Mouse (Mus musculus): ENCODE data around the gene Ciita. TPM values are rescaled to one million over a fixed set of nuclear protein-coding genes. Genes with fewer than 3 reads are reported as not detected.

Ciita gene
- polyA plus RNA-seq, 1 experiment from 2014 or later, result 0.18 TPM

GRCm38 (mm10) chr16:10569809-10570395 is 90.0 kb downstream of the Ciita start:
- ATAC-seq (ENCODE audit: low read depth), result no peak
- no peak overlapping the region for H3K9ac ChIP-seq (ENCODE audit: low read depth, low read length)
- H3K27me3 ChIP-seq (ENCODE audit: control insufficient read depth, insufficient read depth, low read depth, low read length), result no peaks in the 10 kb centered on the region
- H3K4me2 ChIP-seq (ENCODE audit: low read depth, low read length), result no peak overlapping the region
- H3K9me3 ChIP-seq (replicated peaks; ENCODE audit: control insufficient read depth, low read length), result no peaks in the 10 kb centered on the region
- 49% methylated on average over 5 of the region's 5 CpGs for WGBS (ENCODE audit: insufficient replicate concordance)
- H3K4me3 ChIP-seq (ENCODE audit: low read depth, low read length), result no peak overlapping the region
- no peaks in the 10 kb centered on the region for H3K4me1 ChIP-seq (ENCODE audit: control insufficient read depth, low read depth, low read length)
- H3K27ac ChIP-seq (ENCODE audit: low read length), result no peak overlapping the region
- H3K36me3 ChIP-seq (ENCODE audit: control insufficient read depth, insufficient read depth), result peaks cover 6% of the 10 kb centered on the region

GRCm38 (mm10) chr16:10570708-10571107 is 90.8 kb downstream of the Ciita start:
- Histone ChIP-seq H3K27ac (ENCODE audit: low read length) (no peak overlapping the region), H3K4me1 (ENCODE audit: control insufficient read depth, low read depth, low read length) (no peaks in the 10 kb centered on the region), H3K36me3 (ENCODE audit: control insufficient read depth, insufficient read depth) (peaks cover 6% of the 10 kb centered on the region), H3K9me3 (replicated peaks; ENCODE audit: control insufficient read depth, low read length) (no peaks in the 10 kb centered on the region), H3K4me3 (ENCODE audit: low read depth, low read length) (no peak overlapping the region), H3K4me2 (ENCODE audit: low read depth, low read length) (no peak overlapping the region), H3K9ac (ENCODE audit: low read depth, low read length) (no peak overlapping the region), H3K27me3 (ENCODE audit: control insufficient read depth, insufficient read depth, low read depth, low read length) (no peaks in the 10 kb centered on the region)
- WGBS (ENCODE audit: insufficient replicate concordance), result 69% methylated on average over 1 of the region's 1 CpGs
- no peak for ATAC-seq (ENCODE audit: low read depth)

- ATAC-seq (ENCODE audit: low read depth), result no peak
Observed at GRCm38 (mm10) chr16:10571820-10572219, 92.0 kb downstream of the Ciita start.

DNA sequence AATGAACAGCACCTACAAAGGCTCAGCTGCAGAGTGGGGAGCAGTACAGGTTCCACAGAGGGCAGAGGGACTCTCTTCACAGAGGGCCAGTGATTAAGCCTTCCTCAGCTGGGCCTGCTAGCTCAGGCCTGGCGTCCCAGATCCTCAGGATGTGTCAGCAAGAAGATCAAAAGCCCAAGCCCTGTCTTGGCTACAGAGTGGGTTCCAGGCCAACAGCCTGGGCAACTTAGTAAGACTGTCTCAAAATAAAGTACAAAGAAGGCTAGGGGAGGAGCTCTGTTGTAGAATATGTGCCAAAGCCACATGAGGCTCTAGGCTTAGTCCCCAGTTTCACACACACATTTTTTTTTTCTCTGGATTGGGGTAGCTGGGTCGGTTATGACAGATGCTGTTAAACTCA is 95.1 kb downstream of the Ciita start:
- Histone ChIP-seq H3K9me3 (replicated peaks; ENCODE audit: control insufficient read depth, low read length) (no peaks in the 10 kb centered on the region), H3K4me1 (ENCODE audit: control insufficient read depth, low read depth, low read length) (no peaks in the 10 kb centered on the region), H3K9ac (ENCODE audit: low read depth, low read length) (no peak overlapping the region), H3K4me2 (ENCODE audit: low read depth, low read length) (no peak overlapping the region), H3K27ac (ENCODE audit: low read length) (no peak overlapping the region), H3K27me3 (ENCODE audit: control insufficient read depth, insufficient read depth, low read depth, low read length) (no peaks in the 10 kb centered on the region), H3K36me3 (ENCODE audit: control insufficient read depth, insufficient read depth) (peaks cover 6% of the 10 kb centered on the region), H3K4me3 (ENCODE audit: low read depth, low read length) (no peak overlapping the region)
- ATAC-seq (ENCODE audit: low read depth), result no peak
- WGBS (ENCODE audit: insufficient replicate concordance), result 65% methylated on average over 2 of the region's 2 CpGs

More at GRCm38 (mm10) chr16:10571820-10572219, 92.0 kb downstream of the Ciita start:
- H3K27ac ChIP-seq (ENCODE audit: low read length), result no peak overlapping the region
- no peaks in the 10 kb centered on the region for H3K9me3 ChIP-seq (replicated peaks; ENCODE audit: control insufficient read depth, low read length)
- no peak overlapping the region for H3K4me2 ChIP-seq (ENCODE audit: low read depth, low read length)
- H3K36me3 ChIP-seq (ENCODE audit: control insufficient read depth, insufficient read depth), result peaks cover 6% of the 10 kb centered on the region
- H3K27me3 ChIP-seq (ENCODE audit: control insufficient read depth, insufficient read depth, low read depth, low read length), result no peaks in the 10 kb centered on the region
- WGBS (ENCODE audit: insufficient replicate concordance), result 52% methylated on average over 2 of the region's 2 CpGs
- H3K9ac ChIP-seq (ENCODE audit: low read depth, low read length), result no peak overlapping the region
- H3K4me1 ChIP-seq (ENCODE audit: control insufficient read depth, low read depth, low read length), result no peaks in the 10 kb centered on the region
- no peak overlapping the region for H3K4me3 ChIP-seq (ENCODE audit: low read depth, low read length)

- H3K27ac ChIP-seq (ENCODE audit: low read length), result no peak overlapping the region
- H3K9ac ChIP-seq (ENCODE audit: low read depth, low read length), result no peak overlapping the region
- no peaks in the 10 kb centered on the region for H3K27me3 ChIP-seq (ENCODE audit: control insufficient read depth, insufficient read depth, low read depth, low read length)
- 0 out of 2 replicates have a peak, but pooled peaks have one; percentile 21 for ATAC-seq (ENCODE audit: low read depth)
- 67% methylated on average over 4 of the region's 4 CpGs for WGBS (ENCODE audit: insufficient replicate concordance)
- H3K4me2 ChIP-seq (ENCODE audit: low read depth, low read length), result no peak overlapping the region
- no peaks in the 10 kb centered on the region for H3K9me3 ChIP-seq (replicated peaks; ENCODE audit: control insufficient read depth, low read length)
- no peaks in the 10 kb centered on the region for H3K4me1 ChIP-seq (ENCODE audit: control insufficient read depth, low read depth, low read length)
- H3K4me3 ChIP-seq (ENCODE audit: low read depth, low read length), result no peak overlapping the region
- H3K36me3 ChIP-seq (ENCODE audit: control insufficient read depth, insufficient read depth), result peaks cover 6% of the 10 kb centered on the region
Observed at GRCm38 (mm10) chr16:10575915-10576314, 96.1 kb downstream of the Ciita start.

- H3K9me3 ChIP-seq (replicated peaks; ENCODE audit: control insufficient read depth, low read length), result no peaks in the 10 kb centered on the region
- ATAC-seq (ENCODE audit: low read depth), result no peak
- 41% methylated on average over 5 of the region's 5 CpGs for WGBS (ENCODE audit: insufficient replicate concordance)
- H3K4me3 ChIP-seq (ENCODE audit: low read depth, low read length), result no peak overlapping the region
- no peaks in the 10 kb centered on the region for H3K4me1 ChIP-seq (ENCODE audit: control insufficient read depth, low read depth, low read length)
- no peak overlapping the region for H3K4me2 ChIP-seq (ENCODE audit: low read depth, low read length)
- H3K36me3 ChIP-seq (ENCODE audit: control insufficient read depth, insufficient read depth), result peaks cover 11% of the 10 kb centered on the region
- H3K27ac ChIP-seq (ENCODE audit: low read length), result no peak overlapping the region
- H3K9ac ChIP-seq (ENCODE audit: low read depth, low read length), result no peak overlapping the region
- H3K27me3 ChIP-seq (ENCODE audit: control insufficient read depth, insufficient read depth, low read depth, low read length), result no peaks in the 10 kb centered on the region
Observed at GRCm38 (mm10) chr16:10577548-10577947, 97.7 kb downstream of the Ciita start.

Other genes with a start within 250 kb of the Ciita start
- gene Emp2, start 166.1 kb upstream of the Ciita start, polyA plus RNA-seq (2015; fragmentation: Nextera tagmentation; extraction: Ambion mirVana), result 5.8 and 6.7 TPM in 2 replicates
- 0.11 and 0.17 TPM in 2 replicates for gene Tekt5, start 84.6 kb upstream of the Ciita start, polyA plus RNA-seq (2015; fragmentation: Nextera tagmentation; extraction: Ambion mirVana)
- 23.9 and 26.4 TPM in 2 replicates for gene Nubp1, start 68.1 kb upstream of the Ciita start, polyA plus RNA-seq (2015; fragmentation: Nextera tagmentation; extraction: Ambion mirVana)
- 0.47 and 0.51 TPM in 2 replicates for gene Tvp23a, start 32.7 kb upstream of the Ciita start, polyA plus RNA-seq (2015; fragmentation: Nextera tagmentation; extraction: Ambion mirVana)
- 1.1 and 1.7 TPM in 2 replicates for gene Dexi, start 63.0 kb downstream of the Ciita start, polyA plus RNA-seq (2015; fragmentation: Nextera tagmentation; extraction: Ambion mirVana)
- gene Clec16a, start 65.3 kb downstream of the Ciita start, polyA plus RNA-seq (2015; fragmentation: Nextera tagmentation; extraction: Ambion mirVana), result 9.8 and 11.1 TPM in 2 replicates